Mouse (Mus musculus): ENCODE measurements around the gene Trim66. TPM values are rescaled to one million over a fixed set of nuclear protein-coding genes. Genes with fewer than 3 reads are reported as not detected.

Trim66 gene
- total RNA-seq, 1 experiment: 0.62 TPM

- H3K27ac ChIP-seq (ENCODE audit: insufficient read depth, low read depth, low read length, poor library complexity, severe bottlenecking): no peak overlapping the region
- TF ChIP-seq HCFC1 (IDR thresholded peaks at IDR 0.05; ENCODE audit: borderline replicate concordance, insufficient read depth, low read length) (no peak), CHD2 (IDR thresholded peaks at IDR 0.05; ENCODE audit: low read depth, low read length) (no peak), ZC3H11A (IDR thresholded peaks at IDR 0.05; ENCODE audit: borderline replicate concordance, low read depth, low read length) (no peak), ZNF384 (IDR thresholded peaks at IDR 0.05; ENCODE audit: low read depth, low read length) (no peak), MAFK (IDR thresholded peaks at IDR 0.05; ENCODE audit: insufficient read depth, low read depth, low read length) (no peak)
- no peaks in the 10 kb centered on the region for H3K9me3 ChIP-seq (ENCODE audit: control insufficient read depth, insufficient read depth, low read depth, low read length)
- H3K9ac ChIP-seq (ENCODE audit: insufficient read depth, low read depth, low read length, poor library complexity, severe bottlenecking): no peak overlapping the region
- in situ Hi-C loops (cut with MboI; ENCODE audit: low sequenced_read_pairs in 2 of 2, unreplicated experiment in 2 of 2): no loop called here
- no peaks in the 10 kb centered on the region for H3K36me3 ChIP-seq (ENCODE audit: control insufficient read depth, insufficient read depth, low read length, poor library complexity, severe bottlenecking)
- no peak overlapping the region for H3K4me3 ChIP-seq (ENCODE audit: insufficient read depth in 1 of 2, low read depth in 1 of 2, low read length in 2 of 2, poor library complexity in 1 of 2, severe bottlenecking in 1 of 2)
- DNase-seq (ENCODE audit: low read depth, low spot score): no peak
- no peaks in the 10 kb centered on the region for H3K4me1 ChIP-seq (ENCODE audit: control insufficient read depth in 2 of 2, insufficient read depth in 2 of 2, low read length in 2 of 2, poor library complexity in 1 of 2)
These were observed 30.0 kb downstream of the Trim66 start for GRCm38 (mm10) chr7:109477926-109478325.

- in situ Hi-C loops (cut with MboI; ENCODE audit: low sequenced_read_pairs in 2 of 2, unreplicated experiment in 2 of 2): no loop called here
- TF ChIP-seq HCFC1 (IDR thresholded peaks at IDR 0.05; ENCODE audit: borderline replicate concordance, insufficient read depth, low read length) (no peak), ZC3H11A (IDR thresholded peaks at IDR 0.05; ENCODE audit: borderline replicate concordance, low read depth, low read length) (no peak), MAFK (IDR thresholded peaks at IDR 0.05; ENCODE audit: insufficient read depth, low read depth, low read length) (no peak), CHD2 (IDR thresholded peaks at IDR 0.05; ENCODE audit: low read depth, low read length) (no peak), ZNF384 (IDR thresholded peaks at IDR 0.05; ENCODE audit: low read depth, low read length) (no peak)
These were observed 37.2 kb downstream of the Trim66 start for GRCm38 (mm10) chr7:109470700-109471099.

GRCm38 (mm10) chr7:109468262-109468701 lies 39.7 kb downstream of the Trim66 start:
- Histone ChIP-seq H3K4me1 (ENCODE audit: control insufficient read depth in 2 of 2, insufficient read depth in 2 of 2, low read length in 2 of 2, poor library complexity in 1 of 2) (no peaks in the 10 kb centered on the region), H3K4me3 (ENCODE audit: insufficient read depth in 1 of 2, low read depth in 1 of 2, low read length in 2 of 2, poor library complexity in 1 of 2, severe bottlenecking in 1 of 2) (no peak overlapping the region), H3K9me3 (ENCODE audit: control insufficient read depth, insufficient read depth, low read depth, low read length) (no peaks in the 10 kb centered on the region), H3K9ac (ENCODE audit: insufficient read depth, low read depth, low read length, poor library complexity, severe bottlenecking) (no peak overlapping the region), H3K36me3 (ENCODE audit: control insufficient read depth, insufficient read depth, low read length, poor library complexity, severe bottlenecking) (no peaks in the 10 kb centered on the region), H3K27ac (ENCODE audit: insufficient read depth, low read depth, low read length, poor library complexity, severe bottlenecking) (no peak overlapping the region)
- TF ChIP-seq ZNF384 (IDR thresholded peaks at IDR 0.05; ENCODE audit: low read depth, low read length): no peak
- no peak for TF ChIP-seq HCFC1 (IDR thresholded peaks at IDR 0.05; ENCODE audit: borderline replicate concordance, insufficient read depth, low read length)
- no peak for TF ChIP-seq MAFK (IDR thresholded peaks at IDR 0.05; ENCODE audit: insufficient read depth, low read depth, low read length)
- in situ Hi-C loops (cut with MboI; ENCODE audit: low sequenced_read_pairs in 2 of 2, unreplicated experiment in 2 of 2): no loop called here
- no peak for DNase-seq (ENCODE audit: low read depth, low spot score)

More at GRCm38 (mm10) chr7:109470700-109471099, 37.2 kb downstream of the Trim66 start:
- Histone ChIP-seq H3K4me1 (ENCODE audit: control insufficient read depth in 2 of 2, insufficient read depth in 2 of 2, low read length in 2 of 2, poor library complexity in 1 of 2) (no peaks in the 10 kb centered on the region), H3K9me3 (ENCODE audit: control insufficient read depth, insufficient read depth, low read depth, low read length) (no peaks in the 10 kb centered on the region), H3K4me3 (ENCODE audit: insufficient read depth in 1 of 2, low read depth in 1 of 2, low read length in 2 of 2, poor library complexity in 1 of 2, severe bottlenecking in 1 of 2) (no peak overlapping the region), H3K27ac (ENCODE audit: insufficient read depth, low read depth, low read length, poor library complexity, severe bottlenecking) (no peak overlapping the region), H3K9ac (ENCODE audit: insufficient read depth, low read depth, low read length, poor library complexity, severe bottlenecking) (no peak overlapping the region), H3K36me3 (ENCODE audit: control insufficient read depth, insufficient read depth, low read length, poor library complexity, severe bottlenecking) (no peaks in the 10 kb centered on the region)
- no peak for DNase-seq (ENCODE audit: low read depth, low spot score)

- no peak overlapping the region for H3K4me3 ChIP-seq (ENCODE audit: insufficient read depth in 1 of 2, low read depth in 1 of 2, low read length in 2 of 2, poor library complexity in 1 of 2, severe bottlenecking in 1 of 2)
- TF ChIP-seq HCFC1 (IDR thresholded peaks at IDR 0.05; ENCODE audit: borderline replicate concordance, insufficient read depth, low read length) (no peak), CHD2 (IDR thresholded peaks at IDR 0.05; ENCODE audit: low read depth, low read length) (no peak), ZC3H11A (IDR thresholded peaks at IDR 0.05; ENCODE audit: borderline replicate concordance, low read depth, low read length) (no peak), MAFK (IDR thresholded peaks at IDR 0.05; ENCODE audit: insufficient read depth, low read depth, low read length) (no peak), ZNF384 (IDR thresholded peaks at IDR 0.05; ENCODE audit: low read depth, low read length) (no peak)
- no peaks in the 10 kb centered on the region for H3K9me3 ChIP-seq (ENCODE audit: control insufficient read depth, insufficient read depth, low read depth, low read length)
- no peak overlapping the region for H3K27ac ChIP-seq (ENCODE audit: insufficient read depth, low read depth, low read length, poor library complexity, severe bottlenecking)
- in situ Hi-C loops (cut with MboI; ENCODE audit: low sequenced_read_pairs in 2 of 2, unreplicated experiment in 2 of 2): no loop called here
- H3K9ac ChIP-seq (ENCODE audit: insufficient read depth, low read depth, low read length, poor library complexity, severe bottlenecking): no peak overlapping the region
- H3K4me1 ChIP-seq (ENCODE audit: control insufficient read depth in 2 of 2, insufficient read depth in 2 of 2, low read length in 2 of 2, poor library complexity in 1 of 2): no peaks in the 10 kb centered on the region
- no peak for DNase-seq (ENCODE audit: low read depth, low spot score)
- no peaks in the 10 kb centered on the region for H3K36me3 ChIP-seq (ENCODE audit: control insufficient read depth, insufficient read depth, low read length, poor library complexity, severe bottlenecking)
These were observed 40.3 kb downstream of the Trim66 start for GRCm38 (mm10) chr7:109467591-109467990.

GRCm38 (mm10) chr7:109460698-109461097 lies 47.2 kb downstream of the Trim66 start:
- TF ChIP-seq CHD2 (IDR thresholded peaks at IDR 0.05; ENCODE audit: low read depth, low read length) (no peak), ZNF384 (IDR thresholded peaks at IDR 0.05; ENCODE audit: low read depth, low read length) (no peak), HCFC1 (IDR thresholded peaks at IDR 0.05; ENCODE audit: borderline replicate concordance, insufficient read depth, low read length) (no peak), ZC3H11A (IDR thresholded peaks at IDR 0.05; ENCODE audit: borderline replicate concordance, low read depth, low read length) (no peak), MAFK (IDR thresholded peaks at IDR 0.05; ENCODE audit: insufficient read depth, low read depth, low read length) (no peak)
- in situ Hi-C loops (cut with MboI; ENCODE audit: low sequenced_read_pairs in 2 of 2, unreplicated experiment in 2 of 2): no loop called here
- Histone ChIP-seq H3K27ac (ENCODE audit: insufficient read depth, low read depth, low read length, poor library complexity, severe bottlenecking) (no peak overlapping the region), H3K4me1 (ENCODE audit: control insufficient read depth in 2 of 2, insufficient read depth in 2 of 2, low read length in 2 of 2, poor library complexity in 1 of 2) (no peaks in the 10 kb centered on the region), H3K4me3 (ENCODE audit: insufficient read depth in 1 of 2, low read depth in 1 of 2, low read length in 2 of 2, poor library complexity in 1 of 2, severe bottlenecking in 1 of 2) (no peak overlapping the region), H3K9me3 (ENCODE audit: control insufficient read depth, insufficient read depth, low read depth, low read length) (no peaks in the 10 kb centered on the region), H3K9ac (ENCODE audit: insufficient read depth, low read depth, low read length, poor library complexity, severe bottlenecking) (no peak overlapping the region), H3K36me3 (ENCODE audit: control insufficient read depth, insufficient read depth, low read length, poor library complexity, severe bottlenecking) (no peaks in the 10 kb centered on the region)
- no peak for DNase-seq (ENCODE audit: low read depth, low spot score)

Measured in ES-E14 (cell line).